Mouse (Mus musculus) lung, adult 2 months (tissue): ENCODE measurements around the gene Serpinb2.

Experiments used
- CTCF ChIP-seq: fragments of 200-500 bp; IDR thresholded peaks from 2 replicates; pipeline ENCODE4 v1.5.1; 2011; ENCODE audit warnings: mild to moderate bottlenecking, low read length, control low read depth; ENCODE audit not compliant: insufficient read depth
- POLR2A ChIP-seq: fragments of 200-500 bp; IDR thresholded peaks from 2 replicates; pipeline ENCODE4 v1.6.1; 2011; ENCODE audit warnings: low read depth, mild to moderate bottlenecking, control low read depth, low read length, borderline replicate concordance; ENCODE audit errors: extremely low read depth

GRCm38 (mm10) chr1:107584932-107585331, 73.7 kb downstream of the Serpinb2 start:
- TF ChIP-seq POLR2A (no peak), CTCF (no peak)
